Mouse (Mus musculus) cerebellum, adult 2 months (tissue): ENCODE measurements around the gene P2ry6.

Experiments
- CTCF ChIP-seq: fragments of 200-500 bp; IDR thresholded peaks from 2 replicates; pipeline ENCODE4 v1.5.1; 2011; ENCODE audit warnings: low read depth, mild to moderate bottlenecking, control low read depth, low read length, moderate library complexity, borderline replicate concordance; ENCODE audit not compliant: insufficient read depth
- POLR2A ChIP-seq: fragments of 200-500 bp; IDR thresholded peaks from 2 replicates; pipeline ENCODE4 v1.6.1; 2011; ENCODE audit warnings: low read length, control low read depth, borderline replicate concordance; ENCODE audit not compliant: insufficient read depth

DNA sequence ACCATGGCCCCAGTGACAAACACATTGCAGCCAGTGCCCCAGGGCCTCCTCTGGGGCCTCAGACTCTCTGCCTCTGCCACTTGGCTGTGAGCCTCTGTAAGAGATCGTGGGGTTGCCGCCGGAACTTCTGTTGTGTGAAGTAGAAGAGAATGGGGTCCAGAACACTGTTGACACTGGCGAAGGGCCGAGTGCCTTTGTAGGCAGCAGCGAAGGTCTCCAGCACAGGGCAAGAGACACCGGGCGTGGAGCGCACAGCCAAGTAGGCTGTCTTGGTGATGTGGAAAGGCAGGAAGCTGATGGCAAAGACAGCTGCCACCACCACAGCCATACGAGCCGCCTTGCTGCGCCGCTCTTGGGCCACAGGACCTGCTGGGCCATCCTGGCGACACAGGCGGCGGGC, 36.3 kb downstream of the P2ry6 start:
- TF ChIP-seq CTCF, result no peak
- no peak for TF ChIP-seq POLR2A
